Mouse (Mus musculus): ENCODE results near the gene Unc5b.

Unc5b gene

DNA sequence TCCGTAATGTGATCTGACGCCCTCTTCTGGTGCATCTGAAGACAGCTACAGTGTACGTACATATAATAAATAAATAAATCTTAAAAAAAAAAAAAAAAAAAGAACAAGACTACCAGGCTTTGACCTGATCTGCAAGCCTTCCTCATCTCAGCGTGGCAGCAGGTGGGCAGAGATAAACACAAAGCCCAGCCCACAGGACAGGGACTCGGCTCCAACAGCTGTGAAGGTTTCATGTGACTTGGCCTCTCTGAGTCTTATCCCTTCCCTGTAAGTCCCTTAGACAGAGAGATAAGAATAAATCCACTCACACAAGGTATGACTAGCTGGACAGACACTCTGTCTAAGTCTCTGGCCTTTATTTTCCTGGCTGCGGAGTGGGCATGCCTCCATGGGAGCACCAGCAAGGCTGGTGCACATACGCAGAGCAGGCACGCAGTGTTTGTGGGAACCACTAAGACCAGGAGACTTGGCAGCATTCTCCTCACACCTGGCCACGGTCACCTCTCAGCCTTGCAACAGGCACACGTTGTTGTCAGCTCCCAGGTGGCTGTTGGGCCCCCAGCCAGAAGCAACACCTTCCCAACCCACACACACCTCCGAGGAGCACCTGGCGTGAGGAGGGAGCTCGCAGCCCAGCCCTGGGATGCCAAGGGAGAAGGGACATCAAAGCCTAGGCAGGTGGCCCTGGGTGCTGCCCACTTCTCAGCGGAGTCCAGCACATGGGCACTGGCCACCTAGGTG lies 33.5 kb downstream of the Unc5b start:
- no peak for DNase-seq (ENCODE audit: low read depth)

DNA sequence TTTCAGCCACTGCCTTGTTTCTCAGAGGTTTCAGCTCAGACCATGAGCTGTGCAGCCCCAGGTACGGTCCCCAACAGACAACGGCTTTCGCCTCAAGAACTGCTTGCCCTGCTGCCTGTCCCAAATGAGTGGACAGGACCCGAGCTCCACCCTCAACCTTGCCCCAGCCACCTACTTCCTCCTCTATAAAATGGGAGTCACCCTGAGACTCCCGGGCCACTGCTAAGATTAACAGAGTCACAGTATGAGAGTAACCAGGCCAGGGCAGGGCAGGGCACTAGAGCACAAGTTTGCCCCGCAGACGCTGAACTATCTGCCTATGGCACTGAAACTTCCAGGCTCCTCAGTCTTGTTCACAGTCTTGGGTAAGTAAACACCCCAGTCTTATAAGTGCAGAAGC lies 34.9 kb downstream of the Unc5b start:
- no peak for DNase-seq (ENCODE audit: low read depth)

DNA sequence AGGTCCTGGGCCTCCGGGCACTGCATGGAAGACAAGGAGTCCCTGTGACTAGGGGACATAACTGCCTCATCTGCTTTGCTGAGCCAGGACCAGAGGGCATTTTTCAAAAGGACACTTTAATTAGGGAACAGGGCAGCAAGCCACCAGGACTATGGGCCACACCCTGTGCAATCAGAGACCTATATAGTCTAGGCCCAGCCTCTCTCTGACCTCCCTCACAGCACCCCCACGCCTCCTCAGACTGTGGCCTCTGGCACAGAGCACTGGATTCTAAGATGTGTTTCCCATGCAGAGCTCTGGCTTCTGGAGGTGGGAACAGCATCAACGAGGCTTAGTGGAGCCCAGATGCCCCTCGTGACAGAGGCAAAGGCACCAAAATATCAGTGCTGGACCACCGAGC lies 35.4 kb downstream of the Unc5b start:
- no peak for DNase-seq (ENCODE audit: low read depth)

DNA sequence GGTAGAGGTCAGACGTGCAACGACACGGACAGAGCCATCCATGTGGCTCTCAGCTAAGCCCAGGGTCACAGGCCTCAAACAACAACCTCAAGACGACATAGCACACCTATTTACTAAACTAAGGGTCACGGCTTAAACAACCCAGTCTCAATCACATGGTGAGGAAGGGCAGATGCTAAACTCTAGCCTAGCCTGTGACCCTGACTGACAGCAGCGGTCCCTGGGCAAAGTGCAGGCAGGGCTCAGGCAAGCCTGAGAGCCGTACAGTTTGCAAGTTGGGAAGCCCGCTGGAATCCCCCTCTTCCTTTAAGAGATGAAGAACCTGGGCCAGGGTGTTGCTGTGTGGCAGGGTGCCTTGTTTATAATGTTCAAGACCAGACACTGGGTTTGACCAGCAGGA lies 36.6 kb downstream of the Unc5b start:
- DNase-seq (ENCODE audit: low read depth): no peak

DNA sequence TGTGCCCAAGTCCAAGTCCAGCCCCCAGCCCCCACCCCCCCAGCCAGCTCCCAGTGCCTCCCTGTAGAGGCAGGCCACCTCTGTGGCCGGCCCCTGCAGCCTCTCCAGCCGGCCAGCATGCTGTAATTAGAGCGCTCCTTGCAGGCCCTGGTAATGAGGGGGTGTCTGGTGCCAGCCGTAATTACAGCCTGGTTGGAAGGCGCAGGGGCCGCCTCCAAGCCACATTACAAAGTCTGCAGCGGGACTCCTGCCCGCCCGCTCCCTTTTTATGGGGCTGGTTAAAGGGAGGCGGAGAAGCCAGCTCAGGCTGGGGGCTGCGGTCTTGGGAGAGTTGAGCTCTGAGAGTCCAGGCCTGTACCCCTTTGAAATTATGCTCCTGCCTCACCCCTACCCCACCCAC lies 37.0 kb downstream of the Unc5b start:
- DNase-seq (ENCODE audit: low read depth): no peak

DNA sequence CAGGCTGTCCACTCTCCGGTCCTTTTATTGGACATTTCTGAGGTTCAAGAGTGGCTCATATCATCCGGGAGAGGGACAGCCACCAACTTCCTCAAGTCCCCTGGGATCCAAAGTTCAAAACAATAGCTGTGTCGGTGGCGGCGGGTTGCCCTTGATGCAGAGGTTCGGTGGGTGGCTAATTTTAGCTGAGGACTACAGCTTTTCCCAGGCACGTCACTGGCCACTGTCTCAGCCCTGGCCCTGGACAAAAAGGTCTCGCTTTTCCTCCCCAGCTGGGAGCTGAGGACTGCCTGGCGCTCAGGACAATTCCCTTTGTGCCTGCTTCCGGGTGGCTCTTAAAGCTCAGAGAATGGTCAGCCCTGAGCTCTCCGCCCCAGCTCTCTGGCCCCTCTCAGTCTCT lies 38.5 kb downstream of the Unc5b start:
- DNase-seq (ENCODE audit: low read depth): no peak

DNA sequence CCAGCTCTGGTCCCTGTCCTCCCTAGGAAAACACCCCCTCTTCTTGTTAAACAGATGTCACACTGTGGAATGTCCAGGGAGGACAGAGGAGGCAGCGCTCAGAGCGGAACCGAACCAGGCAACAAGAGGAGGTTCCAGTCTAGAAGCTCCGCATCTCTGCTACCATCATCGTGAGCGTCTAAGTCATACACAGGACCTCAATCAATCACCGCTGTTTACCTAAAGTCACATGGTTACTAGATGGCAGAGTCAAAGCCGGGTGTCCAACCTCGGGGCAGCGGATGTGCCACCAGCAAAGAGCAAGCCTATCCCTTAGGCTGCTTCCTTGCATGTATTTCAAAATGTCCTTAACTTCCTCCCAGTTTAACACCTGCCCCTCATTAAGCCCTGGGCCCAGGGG lies 39.0 kb downstream of the Unc5b start:
- DNase-seq (ENCODE audit: low read depth): no peak

DNA sequence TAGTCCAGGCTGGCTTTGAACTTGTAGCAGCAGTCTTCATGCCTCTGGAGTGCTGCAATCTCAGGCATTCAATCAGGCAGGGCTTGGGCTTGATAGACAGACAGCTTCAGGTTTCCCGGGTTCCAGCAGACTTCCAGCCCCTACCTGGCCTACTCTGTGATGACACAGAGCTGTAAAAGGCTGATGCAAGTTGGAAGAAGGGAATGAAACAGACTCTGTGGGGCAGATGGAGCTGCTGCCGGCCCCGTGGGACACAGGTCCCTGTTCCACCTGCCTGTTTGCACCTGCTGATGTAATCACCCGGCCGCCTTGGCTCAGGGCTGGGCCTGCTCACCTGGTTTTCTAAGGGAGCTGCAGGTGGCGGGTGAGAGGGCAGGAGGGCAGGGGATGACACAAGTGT lies 40.5 kb downstream of the Unc5b start:
- no peak for DNase-seq (ENCODE audit: low read depth)

DNA sequence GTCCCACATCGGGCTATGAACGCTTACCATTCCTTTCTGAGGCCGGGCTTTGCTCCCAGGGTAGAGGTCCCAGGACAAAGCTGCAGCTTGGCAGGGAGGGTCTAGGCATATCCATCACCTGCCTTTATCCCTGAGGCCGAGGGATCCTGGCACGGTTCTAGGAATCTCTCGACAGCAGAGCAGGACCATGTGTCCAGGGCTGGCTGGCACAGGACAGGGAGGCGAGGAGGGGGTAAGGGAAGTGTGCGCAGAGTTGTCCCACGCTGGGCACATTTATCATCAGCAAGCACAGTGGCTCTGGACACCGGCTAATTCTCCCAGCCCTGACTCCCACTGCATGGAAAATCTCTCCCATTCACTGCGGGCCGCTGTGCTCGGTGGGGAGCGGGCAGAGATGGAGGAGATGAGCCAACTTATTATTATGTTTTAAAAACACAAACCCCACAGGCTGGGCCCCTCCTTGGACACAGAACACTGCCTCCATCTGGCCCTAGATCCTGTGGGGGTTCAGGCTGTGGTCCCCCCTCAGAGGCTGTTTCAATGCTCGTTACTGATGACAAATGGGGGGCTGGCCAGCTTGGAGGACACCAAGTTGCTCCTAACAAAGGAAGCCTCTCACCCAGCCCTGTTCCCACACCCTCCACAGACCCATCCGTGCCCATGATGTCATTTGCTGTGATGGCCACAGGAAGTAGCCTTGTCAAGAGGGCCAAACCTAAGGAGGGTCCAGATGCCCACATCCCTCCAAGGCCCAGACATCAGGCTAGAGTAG lies 43.9 kb downstream of the Unc5b start:
- DNase-seq (ENCODE audit: low read depth): no peak

DNA sequence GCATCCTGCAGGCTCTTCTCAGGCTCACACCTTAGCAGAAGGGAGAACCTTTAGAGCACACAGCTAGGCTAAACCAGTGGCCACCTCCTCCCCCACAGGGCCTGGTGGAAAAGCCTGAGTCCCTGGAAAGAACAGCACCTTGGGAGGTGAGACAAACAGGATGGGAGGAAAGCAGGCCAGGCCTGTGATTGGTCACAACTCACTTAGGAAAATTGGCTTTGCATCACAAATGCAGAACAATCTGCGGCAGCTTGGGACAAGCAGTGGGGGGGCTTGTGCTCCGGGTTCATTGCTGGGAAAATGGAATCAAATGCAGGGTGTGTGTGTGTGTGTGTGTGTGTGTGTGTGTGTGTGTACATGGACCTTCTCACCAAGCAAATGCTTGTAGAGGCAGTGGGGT lies 47.8 kb downstream of the Unc5b start:
- DNase-seq (ENCODE audit: low read depth): no peak

DNA sequence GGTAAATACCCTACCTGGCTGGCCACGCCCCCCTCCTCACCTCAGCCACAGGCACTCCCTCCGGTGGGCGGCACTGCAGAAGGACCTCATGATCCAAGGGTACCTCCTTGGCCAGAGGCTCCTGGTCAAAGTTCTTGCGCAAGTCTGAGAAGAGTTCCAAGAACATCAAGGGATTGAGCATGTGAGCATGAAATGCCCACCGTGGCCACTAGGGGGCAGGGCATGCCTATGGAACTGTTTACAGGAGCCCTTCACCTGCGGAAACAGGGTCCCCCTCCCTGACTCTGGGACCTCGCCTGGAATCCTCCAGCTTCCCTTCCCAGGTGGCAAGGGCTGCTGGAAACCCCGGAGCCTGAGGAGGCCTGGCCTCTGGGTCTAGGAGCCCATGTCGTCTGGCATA lies 51.8 kb downstream of the Unc5b start:
- peak; percentile 81 for DNase-seq (ENCODE audit: low read depth)

DNA sequence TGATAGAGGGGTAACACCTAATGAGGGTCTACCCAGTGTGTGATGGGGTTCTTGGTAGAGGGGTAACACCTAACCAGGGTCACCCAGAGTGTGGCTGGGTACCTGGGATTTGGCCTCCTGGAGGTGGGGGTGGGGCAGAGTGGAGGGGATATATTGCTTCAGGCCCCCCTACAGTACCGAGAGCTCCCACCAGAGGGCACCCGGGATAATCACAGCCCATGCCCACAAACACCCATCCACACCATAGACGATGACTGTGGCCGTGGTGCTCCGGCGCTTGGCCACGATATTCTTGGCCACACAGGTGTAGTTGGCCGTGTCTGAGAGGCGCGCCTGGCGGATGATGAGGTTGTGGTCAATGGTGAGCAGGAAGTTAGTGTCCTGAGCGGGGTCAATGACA lies 52.8 kb downstream of the Unc5b start:
- DNase-seq (ENCODE audit: low read depth): no peak

DNA sequence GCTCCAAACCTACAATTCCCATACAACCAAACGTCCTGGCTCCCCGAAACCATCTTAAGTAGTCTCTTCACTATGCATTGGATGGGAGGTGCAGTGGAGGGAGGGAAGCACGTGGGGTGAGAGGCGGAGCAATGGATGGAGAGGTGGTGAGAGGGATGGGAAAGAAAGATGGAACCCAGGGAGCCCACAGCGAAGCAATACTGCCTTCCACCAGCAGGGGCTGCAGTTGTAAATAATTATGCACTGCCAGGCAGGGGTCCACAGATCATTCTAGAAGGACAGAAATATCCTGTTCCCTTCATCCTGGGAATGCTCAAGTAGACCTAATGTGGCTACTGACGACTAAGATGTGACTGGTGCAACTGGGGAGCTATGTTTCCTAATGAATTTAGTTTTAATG lies 55.9 kb downstream of the Unc5b start:
- no peak for DNase-seq (ENCODE audit: low read depth)

DNA sequence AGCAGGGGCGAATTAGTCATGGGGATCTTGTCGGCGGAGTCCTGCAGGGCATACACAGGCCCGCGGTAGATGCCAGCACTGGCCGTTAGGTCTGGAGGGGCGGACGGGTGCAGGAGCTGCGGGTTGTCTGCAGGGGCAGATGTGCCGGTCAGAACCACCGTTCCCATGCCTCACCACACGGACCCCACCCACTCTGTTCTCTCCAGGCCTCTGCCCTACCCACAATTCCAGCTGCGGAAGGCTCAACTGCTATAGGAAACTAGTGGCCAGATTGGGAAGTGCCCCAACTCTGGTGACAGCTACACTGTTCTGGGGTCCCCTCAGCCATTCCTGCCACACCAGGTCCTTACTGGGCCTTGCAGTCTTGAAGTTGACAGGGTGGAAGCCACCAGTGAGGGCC lies 56.8 kb downstream of the Unc5b start:
- DNase-seq (ENCODE audit: low read depth): no peak

DNA sequence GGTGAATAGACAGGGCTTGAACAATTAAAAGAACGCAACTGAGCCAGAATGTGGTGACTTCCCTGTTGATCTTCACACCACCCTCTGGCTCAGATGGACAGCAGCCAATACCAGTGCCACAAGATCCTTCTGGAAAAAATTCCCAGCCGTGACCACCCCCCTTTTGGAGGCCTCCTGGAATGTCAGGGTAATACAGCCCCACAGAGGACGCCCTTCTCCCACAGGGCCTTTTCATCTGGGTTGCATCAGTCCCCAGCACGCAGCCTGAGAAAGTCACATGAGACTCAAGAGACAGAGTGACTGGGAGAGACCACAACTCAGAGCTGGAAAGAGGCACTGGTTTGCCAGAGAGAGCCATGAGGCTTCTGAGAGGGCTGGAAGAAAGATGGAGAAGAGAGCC lies 60.5 kb downstream of the Unc5b start:
- DNase-seq (ENCODE audit: low read depth): no peak

DNA sequence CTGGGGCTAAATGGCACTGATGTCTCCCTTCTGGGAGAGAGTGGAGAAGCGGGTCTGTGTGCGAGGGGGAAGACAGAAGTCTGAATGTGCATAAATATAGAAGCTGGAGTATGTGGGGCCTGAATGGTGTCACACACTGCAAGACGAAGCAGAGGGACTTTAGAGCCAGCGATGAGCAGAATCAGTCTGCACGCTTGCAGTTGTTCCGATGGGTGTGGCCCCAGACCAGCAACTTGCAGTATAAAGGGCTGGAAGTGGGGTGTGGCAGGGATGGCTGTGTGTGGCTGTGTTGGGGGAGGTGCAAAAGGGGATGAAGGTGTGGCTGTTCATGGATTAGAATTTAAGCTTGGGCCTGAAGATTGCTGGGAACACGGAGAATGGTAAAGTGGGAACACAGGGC lies 62.8 kb downstream of the Unc5b start:
- no peak for DNase-seq (ENCODE audit: low read depth)

DNA sequence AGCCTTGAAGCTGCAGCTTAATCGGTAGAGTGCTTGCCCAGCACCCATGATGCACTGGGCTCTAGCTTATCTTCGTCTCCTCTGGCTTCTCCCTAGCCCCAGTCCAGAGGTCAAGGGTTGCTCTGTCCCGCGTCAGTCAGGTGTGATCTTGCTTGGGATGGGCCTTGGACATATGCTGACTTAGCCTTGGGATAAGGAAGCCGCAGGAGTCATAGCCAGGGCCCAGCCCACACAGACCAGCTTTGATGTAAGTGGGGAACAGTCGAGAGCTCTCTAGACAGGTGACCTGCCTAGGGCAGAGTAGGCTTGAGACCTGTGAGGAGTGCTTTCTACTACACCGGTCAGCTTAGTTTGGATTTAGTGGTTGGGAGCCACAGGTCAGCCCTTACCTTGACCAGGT lies 64.0 kb downstream of the Unc5b start:
- DNase-seq (ENCODE audit: low read depth): no peak

DNA sequence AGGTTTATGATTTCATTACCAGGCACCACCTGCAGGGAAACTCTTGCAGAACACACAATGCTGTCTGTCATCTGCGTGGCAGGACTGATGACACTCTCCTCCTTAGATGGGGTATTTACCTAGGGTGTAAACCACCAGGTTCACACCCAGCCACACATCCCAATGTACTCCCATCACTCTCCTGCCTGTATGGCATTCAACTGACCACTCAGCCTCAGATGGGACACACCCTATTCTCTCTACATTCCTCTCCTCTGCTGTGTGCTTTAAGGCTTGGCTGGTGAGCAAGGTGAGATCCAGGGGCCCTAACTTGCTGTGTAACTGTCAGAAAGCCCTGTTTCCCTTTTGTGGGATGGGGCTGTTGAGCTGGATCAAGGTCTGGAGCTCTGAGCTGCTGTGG lies 69.3 kb downstream of the Unc5b start:
- no peak for DNase-seq (ENCODE audit: low read depth)

DNA sequence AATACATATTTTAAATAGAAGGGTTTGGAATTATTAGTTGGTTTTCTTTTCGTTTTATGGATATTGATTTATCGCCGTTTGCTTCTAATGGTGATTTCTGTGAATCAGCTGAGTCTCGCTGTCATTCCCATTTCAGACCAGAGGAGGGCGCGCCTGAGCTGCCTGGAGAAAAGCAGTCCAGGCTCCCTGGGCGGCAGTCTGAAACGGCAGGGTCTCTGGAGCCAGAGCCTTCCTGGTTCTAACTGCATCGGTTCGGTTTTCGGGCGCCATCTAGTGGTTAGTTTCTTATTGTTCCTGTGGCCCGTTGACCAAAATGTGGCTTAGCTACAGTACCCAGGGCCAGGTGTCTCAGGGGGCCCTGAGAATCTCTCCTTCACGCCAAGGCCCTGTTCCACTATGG lies 71.0 kb downstream of the Unc5b start:
- peak; percentile 96 for DNase-seq (ENCODE audit: low read depth)

DNA sequence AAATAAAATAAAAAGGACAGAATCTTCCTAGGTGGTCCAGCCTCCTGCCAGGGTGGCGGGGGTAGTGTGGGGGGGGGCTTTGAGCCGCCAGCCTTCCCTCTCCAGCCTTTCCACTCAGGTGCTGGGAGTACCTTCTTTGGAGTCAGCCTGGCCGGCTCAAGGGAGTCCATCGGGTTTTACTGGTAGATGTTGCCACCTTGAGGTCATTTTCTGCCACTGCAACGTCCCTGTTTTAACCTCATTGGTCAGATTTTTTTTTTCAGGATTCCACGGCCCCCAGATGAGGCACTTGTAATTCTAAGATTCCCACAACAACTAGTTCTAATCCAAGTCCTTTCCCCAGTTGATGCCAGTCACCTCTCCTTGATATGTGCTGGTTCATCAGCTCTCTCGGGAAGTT lies 74.4 kb downstream of the Unc5b start:
- peak; percentile 68 for DNase-seq (ENCODE audit: low read depth)

DNA sequence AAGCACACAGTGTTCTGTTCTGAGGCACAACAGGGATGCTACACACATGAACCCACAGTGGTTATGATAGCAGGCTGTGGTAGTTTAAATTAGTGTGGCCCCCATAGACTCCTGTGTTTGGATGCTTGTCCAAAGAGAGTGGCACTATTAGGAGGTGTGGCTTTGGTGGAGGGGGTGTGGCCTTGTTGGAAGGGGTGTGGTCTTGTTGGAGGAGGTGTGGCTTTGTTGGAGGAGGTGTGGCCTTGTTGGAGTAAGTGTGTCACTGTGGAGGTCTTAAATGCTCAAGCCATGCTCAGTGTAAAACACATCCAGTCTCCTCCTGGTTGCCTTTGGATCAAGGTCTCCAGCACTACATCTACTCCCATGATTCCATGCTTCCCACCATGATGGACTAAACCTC lies 75.2 kb downstream of the Unc5b start:
- no peak for DNase-seq (ENCODE audit: low read depth)

DNA sequence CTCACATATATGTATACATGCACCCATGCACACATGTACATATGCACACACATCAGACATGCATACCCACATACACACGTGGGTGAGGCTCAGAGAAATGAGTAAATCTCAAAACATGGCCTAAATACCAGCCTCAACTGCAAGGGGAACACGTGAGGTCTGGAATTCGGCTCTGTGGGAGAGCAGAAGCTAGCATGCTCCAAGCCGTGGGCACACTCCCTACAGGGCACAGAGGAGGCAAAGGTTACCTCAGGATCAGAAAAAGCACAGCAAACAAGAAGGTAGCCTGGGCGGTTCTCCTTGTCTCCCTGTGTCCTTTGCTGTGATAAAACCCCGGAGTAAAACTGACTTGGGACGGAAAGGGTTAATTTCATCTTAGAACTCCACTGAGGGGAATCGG lies 77.4 kb downstream of the Unc5b start:
- no peak for DNase-seq (ENCODE audit: low read depth)

DNA sequence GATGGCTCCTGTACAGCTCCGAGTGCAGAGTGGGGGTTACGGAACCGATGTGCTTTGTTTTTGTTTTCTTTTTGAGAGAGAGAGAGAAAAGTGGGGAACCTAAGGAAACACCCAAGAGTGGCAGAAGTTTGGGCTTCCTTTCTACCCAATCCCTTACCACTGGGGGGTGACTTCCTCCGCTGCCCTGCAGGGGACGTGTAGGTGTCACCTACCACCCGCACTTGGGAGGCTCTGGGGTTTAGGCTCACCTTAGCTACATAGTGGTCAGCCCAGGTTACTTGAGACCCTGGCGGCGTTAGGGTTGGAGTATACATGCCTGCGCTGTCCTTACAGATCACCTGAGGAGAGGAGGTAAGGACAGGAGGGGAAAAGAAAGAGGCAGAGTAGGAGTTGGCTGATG lies 78.1 kb downstream of the Unc5b start:
- DNase-seq (ENCODE audit: low read depth): no peak
